Mouse (Mus musculus): ENCODE data around the gene Ubl3. TPM values are rescaled to one million over a fixed set of nuclear protein-coding genes. Genes with fewer than 3 reads are reported as not detected.

Ubl3 gene
- polyA plus RNA-seq, 1 experiment: 44.5 TPM

DNA sequence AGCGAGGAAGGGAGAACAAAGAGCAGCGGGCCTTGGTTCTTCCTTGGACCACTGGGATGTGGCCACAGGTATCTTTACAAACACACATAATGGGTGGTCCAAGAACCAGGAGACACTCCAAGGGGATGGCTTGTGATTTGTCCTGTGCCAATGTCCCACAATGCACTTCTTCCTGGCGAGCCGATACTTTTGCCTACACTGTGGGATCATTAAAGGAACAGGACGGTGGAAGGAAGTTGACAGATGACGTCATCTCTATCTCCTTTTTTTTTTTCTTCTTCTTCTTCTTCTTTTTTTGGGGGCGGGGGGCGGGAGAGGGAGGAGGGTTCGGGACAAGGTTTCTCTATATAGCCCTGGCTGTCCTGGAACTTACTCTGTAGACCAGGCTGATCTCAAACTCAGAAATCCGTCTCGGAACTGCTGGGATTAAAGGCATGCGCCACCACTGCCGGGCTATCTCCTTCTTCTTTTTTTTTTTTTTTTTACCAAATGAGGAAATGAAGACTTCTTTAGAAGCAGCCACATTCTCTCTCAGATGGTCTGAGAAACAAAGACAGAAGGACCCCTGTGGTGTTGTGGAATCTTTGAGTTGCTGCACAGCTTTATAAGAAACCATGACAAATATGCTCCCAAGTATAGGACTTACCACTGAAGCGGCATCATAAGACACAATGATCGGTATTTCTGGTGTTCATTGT, 6.8 kb upstream of the Ubl3 start:
- TF ChIP-seq CTCF (IDR thresholded peaks at IDR 0.05; ENCODE audit: borderline replicate concordance, extremely low read depth, insufficient read depth, insufficient read length) (no peak), POLR2A (IDR thresholded peaks at IDR 0.05; ENCODE audit: borderline replicate concordance, extremely low read depth, insufficient read depth, insufficient read length, poor library complexity, severe bottlenecking) (no peak)
- no peak for DNase-seq (ENCODE audit: low read depth)

DNA sequence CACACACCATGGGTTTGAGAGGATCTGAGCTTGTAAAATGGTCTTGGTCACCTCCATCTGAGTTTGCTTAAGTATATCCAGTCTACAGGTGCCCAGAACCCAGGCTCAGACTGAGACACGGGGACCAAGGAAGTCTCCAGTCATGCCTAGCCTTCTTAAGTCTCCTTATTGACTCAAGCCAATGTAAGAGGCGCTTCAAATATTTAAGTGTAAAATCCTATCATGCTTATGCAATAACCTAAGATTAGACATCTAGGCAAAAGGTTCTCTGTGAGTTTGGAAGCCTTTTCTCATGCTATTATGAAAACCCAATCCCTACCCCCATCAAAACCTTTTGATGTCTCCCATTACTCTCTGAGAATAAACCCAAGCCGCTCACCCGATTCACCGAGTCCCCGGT, 5.9 kb upstream of the Ubl3 start:
- no peak for DNase-seq (ENCODE audit: low read depth)
- TF ChIP-seq POLR2A (IDR thresholded peaks at IDR 0.05; ENCODE audit: borderline replicate concordance, extremely low read depth, insufficient read depth, insufficient read length, poor library complexity, severe bottlenecking): no peak

DNA sequence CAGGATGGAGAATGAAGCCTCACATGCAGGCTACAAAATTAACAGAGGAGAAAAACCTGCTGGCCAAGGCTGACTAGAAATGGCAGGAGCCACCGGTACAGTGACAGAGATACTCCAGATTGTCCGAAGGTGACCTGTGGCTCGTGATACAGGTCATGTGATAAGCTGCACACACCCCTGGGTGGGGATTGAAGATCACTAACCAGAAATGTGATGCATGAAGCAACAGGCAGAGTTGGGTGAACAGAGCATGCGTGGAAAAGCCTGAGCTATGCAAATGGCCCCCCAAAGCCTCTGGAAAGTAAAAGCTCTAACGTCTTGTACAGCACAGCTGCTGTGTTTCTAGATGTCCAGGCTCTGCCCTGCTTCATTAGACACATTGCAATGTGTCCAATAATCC, 3.9 kb upstream of the Ubl3 start:
- TF ChIP-seq POLR2A (IDR thresholded peaks at IDR 0.05; ENCODE audit: borderline replicate concordance, extremely low read depth, insufficient read depth, insufficient read length, poor library complexity, severe bottlenecking): no peak
- TF ChIP-seq CTCF (IDR thresholded peaks at IDR 0.05; ENCODE audit: borderline replicate concordance, extremely low read depth, insufficient read depth, insufficient read length): no peak
- no peak for DNase-seq (ENCODE audit: low read depth)

DNA sequence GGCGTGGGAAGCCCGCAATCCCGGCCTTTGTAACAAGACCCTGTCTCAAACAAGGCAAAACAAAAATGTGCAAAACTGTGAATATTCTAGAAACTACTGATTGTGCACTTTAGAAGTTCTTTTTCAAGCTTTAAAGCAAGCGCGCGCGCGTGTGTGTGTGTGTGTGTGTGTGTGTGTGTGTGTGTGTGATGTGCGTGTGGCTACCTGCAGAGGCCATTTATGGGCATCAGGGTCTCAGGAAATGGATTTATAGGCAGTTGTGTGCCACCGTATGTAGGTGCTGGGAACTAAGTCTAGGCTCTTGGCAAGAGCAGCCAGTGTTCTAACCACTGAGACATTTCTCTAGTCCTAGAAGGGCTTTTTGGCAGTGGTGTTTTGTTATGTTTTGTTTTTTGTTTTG, 2.6 kb upstream of the Ubl3 start:
- no peak for DNase-seq (ENCODE audit: low read depth)

DNA sequence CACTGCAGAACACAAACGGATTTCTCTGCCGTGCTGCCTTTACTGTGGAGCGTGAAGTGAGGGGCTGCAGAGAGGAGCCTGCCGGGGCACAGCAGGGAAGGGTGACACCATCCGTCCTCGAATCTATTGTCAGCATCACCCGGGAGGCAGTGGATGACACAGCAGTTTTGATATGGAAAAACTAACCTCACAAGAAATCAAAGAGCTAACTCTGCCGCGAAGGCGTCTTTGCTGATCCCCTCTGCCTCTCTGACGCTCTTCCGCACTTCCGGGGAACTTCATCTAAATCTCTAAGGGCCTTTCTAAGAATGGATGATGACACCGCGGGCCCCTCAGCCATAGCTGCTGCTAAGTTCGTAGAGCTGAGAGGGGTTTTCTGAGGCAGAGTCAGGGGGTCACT, 2.1 kb upstream of the Ubl3 start:
- DNase-seq (ENCODE audit: low read depth): peak; percentile 49
- TF ChIP-seq POLR2A (IDR thresholded peaks at IDR 0.05; ENCODE audit: borderline replicate concordance, extremely low read depth, insufficient read depth, insufficient read length, poor library complexity, severe bottlenecking): no peak
- no peak for TF ChIP-seq CTCF (IDR thresholded peaks at IDR 0.05; ENCODE audit: borderline replicate concordance, extremely low read depth, insufficient read depth, insufficient read length)

More for the DNA sequence above, 2.6 kb upstream of the Ubl3 start:
- no peak for TF ChIP-seq CTCF (IDR thresholded peaks at IDR 0.05; ENCODE audit: borderline replicate concordance, extremely low read depth, insufficient read depth, insufficient read length)
- no peak for TF ChIP-seq POLR2A (IDR thresholded peaks at IDR 0.05; ENCODE audit: borderline replicate concordance, extremely low read depth, insufficient read depth, insufficient read length, poor library complexity, severe bottlenecking)

DNA sequence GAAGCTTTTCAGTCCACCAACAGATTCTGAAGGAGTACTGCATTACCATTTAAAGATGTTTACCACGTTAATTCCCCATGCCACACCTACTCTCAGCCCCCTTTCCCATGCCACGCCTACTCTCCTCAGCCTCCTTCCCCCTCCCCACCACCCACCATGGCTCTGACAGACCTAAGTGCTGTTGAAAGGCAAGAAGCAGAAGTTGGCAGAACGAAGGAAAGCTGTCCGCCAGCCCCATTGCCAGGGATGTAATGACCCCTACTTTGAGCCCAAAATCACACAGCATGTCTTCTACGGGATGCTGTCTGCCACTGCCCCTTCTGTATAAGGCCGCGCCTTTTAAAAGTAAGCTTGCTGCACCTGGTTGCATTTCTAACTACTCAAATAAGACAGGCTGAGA, 1.7 kb upstream of the Ubl3 start:
- DNase-seq (ENCODE audit: low read depth): no peak

DNA sequence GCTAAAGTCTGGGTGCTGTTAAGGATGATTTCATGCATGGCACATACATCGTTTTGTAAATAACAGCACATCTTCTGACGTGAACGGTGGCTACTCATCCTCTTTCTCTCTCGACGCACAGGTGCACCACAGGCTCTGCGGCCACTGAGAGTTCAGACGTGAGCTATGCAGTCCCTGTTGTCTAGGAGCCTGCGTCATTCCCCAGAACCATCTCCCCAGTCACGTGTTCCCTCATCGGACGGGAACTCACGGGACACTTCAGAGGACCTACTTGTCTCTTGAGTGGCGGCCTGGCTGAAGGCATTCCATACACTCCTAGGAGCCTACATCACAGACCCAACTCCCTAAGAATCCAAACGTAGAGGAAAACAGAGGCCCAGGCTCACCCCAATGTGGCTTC, 1.1 kb upstream of the Ubl3 start:
- TF ChIP-seq POLR2A (IDR thresholded peaks at IDR 0.05; ENCODE audit: borderline replicate concordance, extremely low read depth, insufficient read depth, insufficient read length, poor library complexity, severe bottlenecking) (no peak), CTCF (IDR thresholded peaks at IDR 0.05; ENCODE audit: borderline replicate concordance, extremely low read depth, insufficient read depth, insufficient read length) (no peak)
- DNase-seq (ENCODE audit: low read depth): no peak

More for the DNA sequence above, 1.7 kb upstream of the Ubl3 start:
- TF ChIP-seq CTCF (IDR thresholded peaks at IDR 0.05; ENCODE audit: borderline replicate concordance, extremely low read depth, insufficient read depth, insufficient read length) (no peak), POLR2A (IDR thresholded peaks at IDR 0.05; ENCODE audit: borderline replicate concordance, extremely low read depth, insufficient read depth, insufficient read length, poor library complexity, severe bottlenecking) (no peak)

DNA sequence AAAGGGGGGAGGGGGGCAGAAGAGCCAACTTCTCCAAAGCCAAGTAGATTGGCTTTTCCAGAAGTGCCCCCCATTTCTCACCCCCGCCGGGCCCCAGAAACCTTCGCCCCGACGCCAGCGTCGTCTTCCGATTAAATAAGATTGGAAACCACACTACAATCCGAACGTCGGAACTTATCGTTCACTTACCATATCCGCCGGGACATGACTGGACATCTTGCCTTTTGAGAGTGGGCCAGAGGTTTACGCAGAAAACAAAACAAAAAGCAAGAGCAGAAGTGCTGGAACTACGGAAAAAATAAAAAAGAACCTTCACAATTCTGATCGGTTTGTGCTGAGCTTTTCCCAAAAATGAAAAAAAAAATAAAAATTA, 839 bp downstream of the Ubl3 start:
- peak; percentile 57 for DNase-seq (ENCODE audit: low read depth)

DNA sequence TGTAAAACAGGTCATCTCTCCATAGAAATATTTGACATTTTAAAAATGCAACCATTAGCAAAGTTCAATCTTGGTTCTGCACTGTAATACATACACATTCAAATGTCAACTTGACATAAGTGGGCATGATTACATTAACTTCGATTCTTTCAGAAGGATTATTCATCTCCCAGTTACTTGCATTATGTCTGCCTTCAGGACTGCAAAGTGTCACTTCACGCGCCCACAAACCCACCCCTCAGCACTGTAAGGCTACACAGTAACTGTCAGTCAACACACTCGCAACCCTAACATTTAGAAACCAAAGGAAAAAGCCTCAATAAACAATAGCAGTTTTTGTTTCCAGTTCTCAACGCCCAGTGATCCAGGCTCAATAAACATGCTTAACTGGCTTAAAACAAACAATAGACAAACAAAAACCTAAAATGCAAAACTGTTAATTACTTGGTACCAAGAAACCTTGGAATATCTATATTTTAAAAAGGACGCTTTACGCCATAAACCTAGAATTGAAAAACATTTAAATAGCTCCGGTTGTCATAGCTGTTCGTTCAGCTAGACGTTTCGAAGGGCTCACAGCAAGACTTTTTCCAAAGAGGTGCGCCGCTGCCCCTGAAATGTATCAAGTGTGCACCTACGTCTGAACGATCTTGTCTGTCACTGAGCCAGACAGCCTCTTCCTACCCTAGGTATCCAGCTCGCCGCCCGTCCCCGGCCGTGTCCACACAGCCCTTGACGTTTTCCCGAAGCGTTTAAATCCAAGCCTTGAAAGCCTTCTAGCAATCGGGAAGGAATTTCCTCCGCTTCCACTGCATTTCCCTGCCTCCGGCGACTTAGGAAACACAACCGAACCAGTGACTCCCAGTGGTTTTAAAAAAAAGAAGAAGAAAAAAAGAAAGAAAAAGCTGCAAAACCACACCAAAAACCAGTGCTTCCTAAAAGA, 1.5 kb downstream of the Ubl3 start:
- peak; percentile 69 for DNase-seq (ENCODE audit: low read depth)
- TF ChIP-seq POLR2A (IDR thresholded peaks at IDR 0.05; ENCODE audit: borderline replicate concordance, extremely low read depth, insufficient read depth, insufficient read length, poor library complexity, severe bottlenecking): no peak
- TF ChIP-seq CTCF (IDR thresholded peaks at IDR 0.05; ENCODE audit: borderline replicate concordance, extremely low read depth, insufficient read depth, insufficient read length): no peak

More for the DNA sequence above, 839 bp downstream of the Ubl3 start:
- TF ChIP-seq POLR2A (IDR thresholded peaks at IDR 0.05; ENCODE audit: borderline replicate concordance, extremely low read depth, insufficient read depth, insufficient read length, poor library complexity, severe bottlenecking): no peak
- TF ChIP-seq CTCF (IDR thresholded peaks at IDR 0.05; ENCODE audit: borderline replicate concordance, extremely low read depth, insufficient read depth, insufficient read length): no peak

DNA sequence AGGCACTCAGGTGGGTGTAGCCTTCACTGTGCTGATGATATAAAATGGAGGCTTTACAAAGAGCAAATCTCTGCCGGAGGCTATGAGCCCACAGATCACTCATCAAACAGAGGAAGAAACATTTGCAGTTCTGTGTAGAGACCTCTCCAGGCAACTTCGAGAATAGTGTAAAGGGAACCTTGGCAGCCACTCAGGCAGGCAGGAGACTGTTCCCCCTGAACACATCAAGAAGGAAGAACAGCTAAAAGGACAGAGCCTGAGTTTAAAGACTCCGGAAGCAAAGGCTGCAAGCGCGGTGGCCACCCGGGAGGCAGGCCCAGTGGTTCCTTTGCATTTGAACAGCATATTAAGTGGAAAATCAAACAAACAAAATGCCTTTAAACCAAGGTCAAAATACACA, 2.2 kb downstream of the Ubl3 start:
- DNase-seq (ENCODE audit: low read depth): peak; percentile 70

DNA sequence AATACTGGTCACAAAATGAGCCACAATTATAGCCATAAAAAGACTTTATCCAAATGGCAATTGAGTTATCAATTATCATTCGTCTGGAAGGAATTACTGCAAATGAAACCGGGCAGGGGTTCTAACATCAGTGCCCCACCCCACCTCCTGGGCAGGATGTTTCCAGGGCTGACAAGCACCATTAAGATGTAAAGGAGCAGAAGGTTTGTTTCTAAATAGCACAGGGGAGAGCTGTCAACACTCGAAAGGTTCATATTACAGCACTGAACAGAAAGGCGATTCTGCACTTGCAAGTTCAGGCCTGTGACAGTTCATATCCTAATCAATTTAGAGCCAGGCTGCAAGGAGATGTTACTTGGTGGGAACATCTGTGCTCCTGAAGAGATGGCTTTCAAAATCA, 3.3 kb downstream of the Ubl3 start:
- TF ChIP-seq POLR2A (IDR thresholded peaks at IDR 0.05; ENCODE audit: borderline replicate concordance, extremely low read depth, insufficient read depth, insufficient read length, poor library complexity, severe bottlenecking) (no peak), CTCF (IDR thresholded peaks at IDR 0.05; ENCODE audit: borderline replicate concordance, extremely low read depth, insufficient read depth, insufficient read length) (no peak)
- DNase-seq (ENCODE audit: low read depth): no peak

More for the DNA sequence above, 2.2 kb downstream of the Ubl3 start:
- TF ChIP-seq POLR2A (IDR thresholded peaks at IDR 0.05; ENCODE audit: borderline replicate concordance, extremely low read depth, insufficient read depth, insufficient read length, poor library complexity, severe bottlenecking): no peak

DNA sequence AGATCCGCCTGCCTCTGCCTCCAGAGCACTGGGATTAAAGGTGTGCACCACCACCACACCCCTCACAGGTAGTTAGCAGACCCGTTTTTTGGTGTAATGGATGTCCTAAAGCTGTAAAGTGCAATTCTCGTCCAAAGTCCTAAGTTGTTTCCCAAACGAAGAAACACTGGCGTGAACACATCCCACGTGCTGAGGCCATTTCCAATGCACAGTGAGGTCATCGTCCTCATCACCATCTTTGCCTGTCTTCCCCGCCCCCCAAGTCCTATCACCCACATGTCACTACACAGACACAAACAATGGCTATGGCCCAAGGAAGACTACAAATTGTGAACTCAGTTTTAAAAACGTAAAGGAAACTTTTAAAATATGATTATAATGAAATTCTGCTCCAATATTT, 4.0 kb downstream of the Ubl3 start:
- TF ChIP-seq CTCF (IDR thresholded peaks at IDR 0.05; ENCODE audit: borderline replicate concordance, extremely low read depth, insufficient read depth, insufficient read length) (no peak), POLR2A (IDR thresholded peaks at IDR 0.05; ENCODE audit: borderline replicate concordance, extremely low read depth, insufficient read depth, insufficient read length, poor library complexity, severe bottlenecking) (no peak)
- DNase-seq (ENCODE audit: low read depth): no peak
